Mouse (Mus musculus) limb, embryonic 11.5 days (tissue): ENCODE results near the gene Zfp523. TPM values are rescaled to one million over a fixed set of nuclear protein-coding genes. Genes with fewer than 3 reads are reported as not detected.
A peak's percentile ranks its signal among the peaks of the same experiment; 100 is the strongest.

Experiments
- ATAC-seq: fragments of 200-750 bp; cut with Nextera tagmentation; 2 replicates; pipeline ENCODE4 v1.8.0; 2017; ENCODE audit warnings: low read depth; ENCODE audit not compliant: insufficient number of reproducible peaks, low FRiP score, low TSS enrichment
- DNase-seq: peaks from one replicate; pipeline ENCODE4 v3.0.0-alpha.2; 2015; ENCODE audit warnings: low spot score
- H3K27ac ChIP-seq: fragments of 300-500 bp; sonication (generic); replicated peaks from 2 replicates; pipeline ENCODE4 v1.5.1; 2014; ENCODE audit warnings: low read depth, mild to moderate bottlenecking, low read length
- H3K27me3 ChIP-seq: fragments of 300-500 bp; sonication (generic); 2 replicates; pipeline ENCODE4 v1.6.1; 2014; ENCODE audit warnings: mild to moderate bottlenecking, low read length, mixed read lengths; ENCODE audit not compliant: control insufficient read depth, insufficient read depth
- H3K36me3 ChIP-seq: fragments of 300-500 bp; sonication (generic); 2 replicates; pipeline ENCODE4 v1.6.1; 2014; ENCODE audit warnings: mild to moderate bottlenecking, low read length, moderate library complexity, mixed read lengths; ENCODE audit not compliant: control insufficient read depth, insufficient read depth
- H3K4me1 ChIP-seq: fragments of 300-500 bp; sonication (generic); 2 replicates; pipeline ENCODE4 v1.6.1; 2014; ENCODE audit warnings: low read length, mixed read lengths; ENCODE audit not compliant: control insufficient read depth, insufficient read depth
- H3K4me2 ChIP-seq: fragments of 300-500 bp; sonication (generic); 2 replicates; pipeline ENCODE4 v1.6.1; 2014; ENCODE audit warnings: low read depth, mild to moderate bottlenecking, moderate library complexity; ENCODE audit not compliant: severe bottlenecking
- H3K4me3 ChIP-seq: fragments of 300-500 bp; sonication (generic); 2 replicates; pipeline ENCODE4 v1.5.1; 2014; ENCODE audit warnings: low read depth, low read length
- H3K9ac ChIP-seq: fragments of 300-500 bp; sonication (generic); 2 replicates; pipeline ENCODE4 v1.6.1; 2014; ENCODE audit warnings: mild to moderate bottlenecking, low read length
- H3K9me3 ChIP-seq: fragments of 300-500 bp; sonication (generic); 2 replicates; pipeline ENCODE4 v1.6.1; 2016; ENCODE audit warnings: low read length; ENCODE audit not compliant: control insufficient read depth
- WGBS: fragments of 180-500 bp; shearing (Covaris S2); extraction: QIAGEN DNeasy Blood & Tissue Kit; methylation state at CpG from one replicate; pipeline ENCODE4 v1.1.7; 2014; 5-methylcytosine and 5-hydroxymethylcytosine counted together
- polyA plus RNA-seq: library from polyadenylated mRNA; unstranded; fragments of >200 nt; fragmentation: Nextera tagmentation; extraction: Ambion mirVana; gene quantifications from 2 replicates; pipeline ENCODE4 v1.2.1, GENCODE M21; 2014

Zfp523 gene
- polyA plus RNA-seq, 1 experiment from 2014 or later = 34.0 TPM

DNA sequence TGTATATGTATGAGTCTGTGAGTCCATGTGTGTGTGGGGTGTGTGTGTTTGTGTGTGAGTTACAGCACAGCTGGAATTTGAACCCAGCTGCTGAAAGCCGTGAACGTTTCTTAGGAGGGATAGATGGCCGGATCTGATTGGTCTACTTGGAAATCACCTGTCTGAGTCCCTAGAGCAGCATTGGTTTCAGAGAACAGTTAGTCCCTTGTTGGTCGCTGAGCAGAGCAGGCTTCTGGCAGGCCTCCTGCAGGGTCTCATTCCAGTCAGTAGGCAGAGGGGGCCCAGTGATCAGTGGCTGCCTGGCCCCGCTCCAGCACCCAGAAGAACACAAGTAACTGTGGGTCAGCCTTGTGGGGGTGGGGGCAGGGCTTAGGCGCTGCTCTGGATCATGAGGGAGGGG lies 67.8 kb downstream of the Zfp523 start:
- Histone ChIP-seq H3K27me3 (no peaks in the 10 kb centered on the region), H3K27ac (peak overlapping the region; percentile 76), H3K4me3 (no peak overlapping the region), H3K36me3 (no peaks in the 10 kb centered on the region), H3K4me1 (peaks cover 33% of the 10 kb centered on the region), H3K9me3 (no peaks in the 10 kb centered on the region), H3K9ac (0 out of 2 replicates have a peak overlapping the region, but pooled peaks have one; percentile 34), H3K4me2 (peak overlapping the region; percentile 22; the same call in 1 of the 2 replicates)
- ATAC-seq (0 out of 2 replicates have a peak, but pooled peaks have one; percentile 62), DNase-seq (peak; percentile 48)
- 36% methylated on average over 6 of the region's 6 CpGs for WGBS

DNA sequence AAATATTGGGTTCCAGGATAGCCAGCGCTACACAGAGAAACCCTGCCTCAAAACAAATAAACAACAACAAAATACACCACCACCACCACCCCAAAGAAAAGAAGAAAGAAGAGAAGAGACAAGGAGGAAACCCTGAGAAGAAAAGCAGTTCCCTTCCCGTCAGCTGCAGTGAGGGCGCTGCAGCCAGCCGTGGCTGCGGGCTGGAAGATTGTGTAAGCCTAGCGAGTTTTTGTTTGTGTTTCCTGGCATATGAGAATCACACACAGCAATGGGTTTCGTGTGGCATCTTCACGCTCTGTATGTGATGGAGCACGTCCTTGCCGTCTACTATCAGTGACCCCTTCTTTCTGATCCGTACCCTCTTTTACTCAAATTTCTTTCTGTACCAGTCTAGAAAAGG lies 69.7 kb downstream of the Zfp523 start:
- no peak overlapping the region for H3K4me2 ChIP-seq
- DNase-seq (no peak), ATAC-seq (no peak)
- H3K27me3 ChIP-seq = no peaks in the 10 kb centered on the region
- WGBS = 86% methylated on average over 11 of the region's 11 CpGs
- peaks cover 34% of the 10 kb centered on the region for H3K4me1 ChIP-seq
- no peak overlapping the region for H3K9ac ChIP-seq
- no peak overlapping the region for H3K4me3 ChIP-seq
- no peaks in the 10 kb centered on the region for H3K36me3 ChIP-seq
- 0 out of 2 replicates have a peak overlapping the region, but pooled peaks have one; percentile 5 for H3K27ac ChIP-seq
- no peaks in the 10 kb centered on the region for H3K9me3 ChIP-seq

- Histone ChIP-seq H3K9me3 (no peaks in the 10 kb centered on the region), H3K27ac (0 out of 2 replicates have a peak overlapping the region, but pooled peaks have one; percentile 5), H3K4me2 (0 out of 2 replicates have a peak overlapping the region, but pooled peaks have one; percentile 4), H3K27me3 (no peaks in the 10 kb centered on the region), H3K36me3 (0 out of 2 replicates have a peak, but pooled peaks cover 2% of the 10 kb centered on the region), H3K4me1 (peaks cover 34% of the 10 kb centered on the region), H3K4me3 (no peak overlapping the region), H3K9ac (no peak overlapping the region)
- no peak for ATAC-seq
- 18% methylated on average over 6 of the region's 6 CpGs for WGBS
- DNase-seq = peak; percentile 61
These were observed 70.7 kb downstream of the Zfp523 start for GRCm38 (mm10) chr17:28247613-28248012.

- H3K27ac ChIP-seq = no peak overlapping the region
- DNase-seq (no peak), ATAC-seq (no peak)
- 81% methylated on average over 12 of the region's 12 CpGs for WGBS
- no peak overlapping the region for H3K4me3 ChIP-seq
- 0 out of 2 replicates have a peak, but pooled peaks cover 2% of the 10 kb centered on the region for H3K36me3 ChIP-seq
- no peak overlapping the region for H3K9ac ChIP-seq
- no peaks in the 10 kb centered on the region for H3K9me3 ChIP-seq
- H3K4me2 ChIP-seq = no peak overlapping the region
- peaks cover 34% of the 10 kb centered on the region for H3K4me1 ChIP-seq
- H3K27me3 ChIP-seq = no peaks in the 10 kb centered on the region
These were observed 72.1 kb downstream of the Zfp523 start for GRCm38 (mm10) chr17:28249062-28249461.

GRCm38 (mm10) chr17:28251579-28252280 lies 74.8 kb downstream of the Zfp523 start:
- ATAC-seq (no peak), DNase-seq (no peak)
- Histone ChIP-seq H3K9ac (no peak overlapping the region), H3K4me1 (peaks cover 34% of the 10 kb centered on the region), H3K27ac (0 out of 2 replicates have a peak overlapping the region, but pooled peaks have one; percentile 47), H3K4me2 (no peak overlapping the region), H3K9me3 (no peaks in the 10 kb centered on the region), H3K4me3 (no peak overlapping the region), H3K27me3 (no peaks in the 10 kb centered on the region), H3K36me3 (0 out of 2 replicates have a peak, but pooled peaks cover 2% of the 10 kb centered on the region)
- 87% methylated on average over 12 of the region's 12 CpGs for WGBS

DNA sequence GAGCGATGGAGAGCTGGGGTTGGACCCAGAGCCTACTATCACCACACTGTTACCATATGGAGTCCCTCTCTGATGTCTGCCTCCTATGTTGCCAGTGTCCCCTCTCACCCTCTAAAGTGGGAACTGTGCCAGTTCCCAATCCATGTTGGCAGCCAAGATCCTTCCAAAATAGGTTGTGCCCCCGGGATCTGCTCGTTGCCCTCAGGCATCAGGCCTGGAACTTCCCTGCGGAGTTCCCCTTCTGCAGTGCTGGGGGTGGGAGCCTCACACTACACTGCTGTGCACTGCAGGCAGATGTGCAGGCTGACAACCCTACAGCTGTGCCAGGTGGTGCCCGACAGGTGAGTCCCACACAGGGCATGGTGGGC lies 75.3 kb downstream of the Zfp523 start:
- 90% methylated on average over 5 of the region's 5 CpGs for WGBS
- 0 out of 2 replicates have a peak, but pooled peaks cover 2% of the 10 kb centered on the region for H3K36me3 ChIP-seq

GRCm38 (mm10) chr17:28253216-28253615 lies 76.3 kb downstream of the Zfp523 start:
- no peak for ATAC-seq
- no peaks in the 10 kb centered on the region for H3K27me3 ChIP-seq
- no peak overlapping the region for H3K9ac ChIP-seq
- no peak overlapping the region for H3K4me2 ChIP-seq
- peaks cover 33% of the 10 kb centered on the region for H3K4me1 ChIP-seq
- H3K9me3 ChIP-seq = no peaks in the 10 kb centered on the region
- H3K27ac ChIP-seq = no peak overlapping the region
- H3K36me3 ChIP-seq = 0 out of 2 replicates have a peak, but pooled peaks cover 2% of the 10 kb centered on the region
- H3K4me3 ChIP-seq = no peak overlapping the region
- 81% methylated on average over 7 of the region's 7 CpGs for WGBS
- no peak for DNase-seq

More for the DNA sequence above, 75.3 kb downstream of the Zfp523 start:
- Histone ChIP-seq H3K4me3 (no peak overlapping the region), H3K9ac (no peak overlapping the region), H3K27me3 (no peaks in the 10 kb centered on the region), H3K27ac (no peak overlapping the region), H3K9me3 (no peaks in the 10 kb centered on the region), H3K4me2 (no peak overlapping the region), H3K4me1 (peaks cover 34% of the 10 kb centered on the region)
- ATAC-seq = no peak
- no peak for DNase-seq

DNA sequence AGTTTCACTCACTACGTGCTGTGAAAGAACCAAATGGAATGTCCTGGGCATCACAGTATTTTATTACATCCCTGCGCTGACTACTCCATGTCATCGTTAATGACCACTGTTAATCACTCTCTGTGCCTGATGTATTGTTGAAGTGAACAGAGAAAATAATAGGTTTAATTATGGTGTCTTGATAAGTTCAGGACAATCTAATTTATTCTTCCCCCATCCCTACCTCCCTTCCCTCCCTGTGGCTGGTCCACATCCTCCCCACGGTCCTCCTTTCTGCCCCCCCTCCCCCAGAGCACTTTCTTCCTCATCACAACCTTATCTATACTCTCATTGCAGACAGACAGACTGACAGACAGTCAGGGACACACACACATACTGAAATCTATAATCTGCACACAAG lies 77.9 kb downstream of the Zfp523 start:
- H3K27ac ChIP-seq = no peak overlapping the region
- ATAC-seq (no peak), DNase-seq (no peak)
- H3K9ac ChIP-seq = no peak overlapping the region
- no peak overlapping the region for H3K4me2 ChIP-seq
- no peak overlapping the region for H3K4me3 ChIP-seq
- no peaks in the 10 kb centered on the region for H3K9me3 ChIP-seq
- 65% methylated on average over 4 of the region's 4 CpGs for WGBS
- no peaks in the 10 kb centered on the region for H3K27me3 ChIP-seq
- H3K36me3 ChIP-seq = peaks cover 2% of the 10 kb centered on the region; the same call in 1 of the 2 replicates
- peaks cover 33% of the 10 kb centered on the region for H3K4me1 ChIP-seq
